In the genomic region with DNA sequence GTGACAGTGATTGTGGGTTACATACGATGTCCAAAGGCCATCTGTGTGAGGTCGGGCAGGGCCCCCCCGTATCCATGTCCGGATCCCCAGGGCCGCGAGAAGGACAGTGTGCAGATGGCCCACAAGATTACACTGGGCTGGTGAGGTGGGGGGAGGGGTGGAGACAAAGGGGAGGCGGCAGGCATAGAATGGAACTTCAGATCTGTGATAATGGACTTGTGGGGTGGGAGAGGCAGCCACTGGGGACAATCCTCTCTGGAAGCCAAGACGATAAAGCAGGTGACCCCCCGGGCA, we compare ENCODE assay signal across 7 mouse cellular contexts.
DNase-seq lines count a peak whose midpoint lies in the region; ATAC-seq and TF ChIP-seq lines count a peak whose summit lies in the region.

No protein-coding gene starts in this region.

- H3K9ac ChIP-seq in forebrain, embryonic 12.5 days: peak overlapping the region; percentile 48
- no peak overlapping the region; the same call in 1 of the 2 replicates for H3K9ac ChIP-seq in liver, embryonic 14.5 days (replicated peaks)
- H3K9ac ChIP-seq in stomach, embryonic 16.5 days (ENCODE audit: low read length): peak overlapping the region; percentile 57; the same call in 1 of the 2 replicates

- peak overlapping the region; percentile 97 for H3K27ac ChIP-seq in forebrain, embryonic 12.5 days
- H3K27ac ChIP-seq in liver, embryonic 14.5 days: no peak overlapping the region
- H3K27ac ChIP-seq in stomach, embryonic 16.5 days (ENCODE audit: low read length): peak overlapping the region; percentile 38; the same call in 1 of the 2 replicates

- no peaks in the 10 kb centered on the region for H3K36me3 ChIP-seq in E14TG2a.4 (ENCODE audit: insufficient read depth, low read length)
- H3K36me3 ChIP-seq in forebrain, embryonic 12.5 days (replicated peaks): no peaks in the 10 kb centered on the region
- no peaks in the 10 kb centered on the region for H3K36me3 ChIP-seq in liver, embryonic 14.5 days (replicated peaks; ENCODE audit: control insufficient read depth, insufficient read depth, low read depth)
- no peaks in the 10 kb centered on the region for H3K36me3 ChIP-seq in stomach, embryonic 16.5 days (ENCODE audit: control insufficient read depth, insufficient read depth, low read length)

- H3K9me3 ChIP-seq in E14TG2a.4 (ENCODE audit: low read length): peaks cover 9% of the 10 kb centered on the region
- H3K9me3 ChIP-seq in forebrain, embryonic 12.5 days: no peaks in the 10 kb centered on the region
- H3K9me3 ChIP-seq in liver, embryonic 14.5 days (ENCODE audit: control insufficient read depth, low read length): no peaks in the 10 kb centered on the region
- 0 out of 2 replicates have a peak, but pooled peaks cover 3% of the 10 kb centered on the region for H3K9me3 ChIP-seq in stomach, embryonic 16.5 days (replicated peaks; ENCODE audit: control insufficient read depth, low read length)

- intact Hi-C loops in left cerebral cortex, postnatal 36 days (cut with DNase I): no loop called here

- TF ChIP-seq EP300 in liver, embryonic 14.5 days (IDR thresholded peaks at IDR 0.05; ENCODE audit: low read depth): no peak

- H3K4me2 ChIP-seq in forebrain, embryonic 12.5 days: peak overlapping the region; percentile 46
- peak overlapping the region; percentile 68 for H3K4me2 ChIP-seq in liver, embryonic 14.5 days (ENCODE audit: low read depth)
- H3K4me2 ChIP-seq in stomach, embryonic 16.5 days (ENCODE audit: low read depth, low read length): peak overlapping the region; percentile 50; the same call in 1 of the 2 replicates

- peak; percentile 24 for DNase-seq in A20 (ENCODE audit: low read depth, low spot score)
- no peak for DNase-seq in liver, embryonic 14.5 days (ENCODE audit: low read depth in 3 of 3, low spot score in 3 of 3)
- no peak for DNase-seq in yolk sac, embryonic 10.5 days (ENCODE audit: low spot score)
- no peak for DNase-seq in left cerebral cortex, postnatal 36 days (ENCODE audit: low spot score in 2 of 2)

- H3K27me3 ChIP-seq in E14TG2a.4 (ENCODE audit: insufficient read depth, low read length): no peaks in the 10 kb centered on the region
- peaks cover 34% of the 10 kb centered on the region; the same call in 1 of the 2 replicates for H3K27me3 ChIP-seq in forebrain, embryonic 12.5 days
- H3K27me3 ChIP-seq in liver, embryonic 14.5 days (ENCODE audit: control insufficient read depth, insufficient read depth, low read length): no peaks in the 10 kb centered on the region
- no peaks in the 10 kb centered on the region for H3K27me3 ChIP-seq in stomach, embryonic 16.5 days (ENCODE audit: control insufficient read depth, insufficient read depth, low read length)

- 1% methylated on average over 9 of the region's 9 CpGs for WGBS in forebrain, embryonic 12.5 days
- 3% methylated on average over 9 of the region's 9 CpGs for WGBS in liver, embryonic 14.5 days (ENCODE audit: insufficient replicate concordance)
- 6% methylated on average over 9 of the region's 9 CpGs for WGBS in stomach, embryonic 16.5 days

- no peak for TF ChIP-seq CTCF in E14TG2a.4 (conservative IDR thresholded peaks at IDR 0.05; ENCODE audit: low read length)
- no peak for TF ChIP-seq CTCF in liver, embryonic 14.5 days (IDR thresholded peaks at IDR 0.05; ENCODE audit: low read depth)

- peak overlapping the region; percentile 77 for H3K4me3 ChIP-seq in E14TG2a.4 (replicated peaks; ENCODE audit: low read length)
- H3K4me3 ChIP-seq in forebrain, embryonic 12.5 days (replicated peaks): no peak overlapping the region
- peak overlapping the region in 1 of 2 experiments; percentile 26; a peak in 2 of 4 replicates for H3K4me3 ChIP-seq in liver, embryonic 14.5 days (ENCODE audit: insufficient read depth in 1 of 2, low read depth in 2 of 2, low read length in 2 of 2)
- H3K4me3 ChIP-seq in stomach, embryonic 16.5 days (replicated peaks; ENCODE audit: low read length): no peak overlapping the region

- peak; percentile 53 for ATAC-seq in forebrain, embryonic 12.5 days (ENCODE audit: low FRiP score)
- ATAC-seq in liver, embryonic 14.5 days (ENCODE audit: insufficient read depth): peak; percentile 61
- ATAC-seq in stomach, embryonic 16.5 days (ENCODE audit: insufficient read depth, low FRiP score): no peak

- H3K4me1 ChIP-seq in E14TG2a.4 (replicated peaks; ENCODE audit: low read depth, low read length): peaks cover 92% of the 10 kb centered on the region
- H3K4me1 ChIP-seq in forebrain, embryonic 12.5 days: peaks cover 80% of the 10 kb centered on the region
- peaks cover 15 to 31% of the 10 kb centered on the region in 2 experiments for H3K4me1 ChIP-seq in liver, embryonic 14.5 days (replicated peaks; ENCODE audit: control insufficient read depth in 2 of 2, insufficient read depth in 2 of 2, low read length in 1 of 2)
- H3K4me1 ChIP-seq in stomach, embryonic 16.5 days (ENCODE audit: control insufficient read depth, insufficient read depth, low read length): peaks cover 20% of the 10 kb centered on the region
